Mouse (Mus musculus): ENCODE measurements at regions not wholly inside any gene's neighbourhood (a gene's known extent, or its start where the extent isn't known, plus 50 kb on each side); places are given as distances from the start of the nearest gene placed in this dataset.
"Not testable (repeated sequence)": the region's sequence is repeated elsewhere in the genome, so short reads cannot be mapped to it uniquely, and the experiment has no call there.

DNA sequence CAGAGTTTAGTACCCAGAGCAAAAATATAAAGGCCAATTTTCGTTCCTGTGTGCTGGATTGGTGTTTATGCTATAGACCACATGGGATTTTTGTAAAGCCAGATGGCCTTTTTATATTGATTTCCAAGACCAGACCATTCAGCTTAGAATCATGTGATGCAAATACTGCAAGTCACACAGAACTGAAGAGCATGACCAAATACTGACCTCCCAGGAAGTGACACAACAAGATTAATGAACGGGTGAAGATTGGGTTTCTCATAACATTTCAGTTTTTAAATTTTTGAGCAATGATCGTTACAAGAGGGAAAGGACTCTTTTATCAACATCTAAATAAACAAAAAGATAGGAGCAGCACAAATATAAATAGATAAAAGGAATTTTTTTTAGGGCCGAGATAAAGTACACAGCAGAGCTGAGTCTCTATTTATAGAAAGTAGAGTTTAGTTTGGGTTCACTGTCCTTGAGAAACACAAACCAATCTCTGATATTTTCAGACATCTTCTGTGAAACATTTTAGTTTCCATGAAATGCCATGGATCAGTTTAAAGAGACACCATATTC, 105.7 kb upstream of the Tars start:
- DNase-seq (ENCODE audit: low spot score), result no peak
- intact Hi-C loops (cut with DNase I), result no loop called here

DNA sequence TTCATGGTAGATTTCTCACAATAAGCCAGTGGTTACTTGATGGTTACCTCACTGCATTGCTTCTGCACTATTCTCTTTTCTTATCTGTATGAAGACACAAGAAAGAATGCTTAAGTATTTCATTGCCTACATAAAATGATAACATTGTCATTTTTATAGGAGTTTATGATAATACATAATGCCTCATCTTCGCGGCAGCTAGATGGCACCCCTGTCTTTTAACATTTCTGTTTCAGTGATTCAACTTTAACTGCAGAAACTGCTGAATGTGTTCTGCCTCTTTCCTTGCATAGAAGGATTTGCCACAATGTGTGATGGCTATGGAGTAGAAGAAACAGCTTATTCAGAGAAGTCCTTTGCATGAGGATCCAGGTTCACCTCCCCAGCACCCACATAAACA, 97.0 kb upstream of the Tars start:
- intact Hi-C loops (cut with DNase I), result no loop called here

DNA sequence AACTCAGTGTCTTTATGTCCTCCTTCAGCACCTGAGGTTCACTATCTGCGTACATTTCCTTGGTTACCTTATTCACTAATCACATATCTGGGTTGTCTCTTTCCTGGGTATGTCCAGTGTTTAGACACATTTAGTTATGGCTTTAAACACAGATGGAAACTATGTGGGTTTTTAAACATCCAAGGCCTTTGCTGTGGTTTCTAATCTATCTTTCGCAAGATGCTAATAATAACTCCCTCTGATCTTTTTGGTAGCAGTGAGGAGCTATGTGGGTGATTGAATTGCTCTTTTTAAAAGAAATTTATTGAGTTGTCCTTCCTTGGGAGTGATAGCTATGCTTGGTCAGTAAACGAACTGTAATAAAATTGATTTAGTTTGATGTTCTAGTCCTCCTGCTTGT, 89.7 kb upstream of the Tars start:
- intact Hi-C loops (cut with DNase I), result no loop called here
- DNase-seq (ENCODE audit: low spot score), result no peak

More for the DNA sequence above, 97.0 kb upstream of the Tars start:
- DNase-seq (ENCODE audit: low spot score), result no peak

DNA sequence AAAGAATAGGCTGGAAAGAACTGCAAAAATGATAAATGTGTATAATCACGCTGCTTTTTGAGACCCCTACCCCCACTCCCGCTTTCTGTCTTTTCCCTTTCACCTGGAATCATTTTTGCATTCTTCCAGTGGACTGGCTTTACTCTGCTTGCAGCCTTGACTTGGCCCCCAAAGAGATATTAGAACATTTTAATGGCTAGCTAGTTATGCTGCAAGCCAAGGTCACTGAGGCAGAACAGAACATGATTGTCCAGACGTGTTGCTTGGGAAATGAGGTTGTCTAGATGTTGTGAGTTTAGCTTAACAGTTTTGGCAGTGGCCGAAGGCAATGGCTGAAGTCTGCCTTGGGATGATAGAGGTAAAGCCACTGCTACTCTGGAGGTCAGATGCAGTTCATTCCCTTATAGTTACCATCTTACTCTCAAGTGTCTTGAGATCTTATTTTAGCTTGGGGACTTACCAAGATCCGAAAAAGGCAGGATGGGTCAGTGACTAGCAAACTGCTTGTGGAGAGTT, 87.9 kb upstream of the Tars start:
- intact Hi-C loops (cut with DNase I), result no loop called here
- DNase-seq (ENCODE audit: low spot score), result no peak

DNA sequence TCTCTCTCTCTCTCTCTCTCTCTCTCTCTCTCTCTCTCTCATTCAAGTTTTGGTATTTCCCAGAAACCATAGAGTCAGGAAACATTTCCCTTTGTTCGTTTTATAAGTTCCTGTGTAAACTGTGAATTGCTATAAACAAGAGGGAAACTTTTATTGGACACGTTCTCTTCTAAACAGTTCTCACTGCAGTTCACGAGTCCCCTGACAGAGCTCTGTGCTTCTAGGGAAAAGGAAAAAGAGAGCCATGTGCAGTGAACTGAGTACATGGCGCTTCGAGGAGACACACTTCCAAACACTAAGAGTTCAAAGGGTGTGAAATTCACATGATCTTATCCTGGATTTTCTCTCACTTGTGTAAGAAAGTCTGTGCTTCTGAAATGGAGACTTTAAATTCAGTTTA, 84.5 kb upstream of the Tars start:
- intact Hi-C loops (cut with DNase I), result no loop called here

GRCm38 (mm10) chr15:11479166-11479944, 79.9 kb upstream of the Tars start:
- intact Hi-C loops (cut with DNase I), result no loop called here
- DNase-seq (ENCODE audit: low spot score), result no peak

More for the DNA sequence above, 84.5 kb upstream of the Tars start:
- no peak for DNase-seq (ENCODE audit: low spot score)

DNA sequence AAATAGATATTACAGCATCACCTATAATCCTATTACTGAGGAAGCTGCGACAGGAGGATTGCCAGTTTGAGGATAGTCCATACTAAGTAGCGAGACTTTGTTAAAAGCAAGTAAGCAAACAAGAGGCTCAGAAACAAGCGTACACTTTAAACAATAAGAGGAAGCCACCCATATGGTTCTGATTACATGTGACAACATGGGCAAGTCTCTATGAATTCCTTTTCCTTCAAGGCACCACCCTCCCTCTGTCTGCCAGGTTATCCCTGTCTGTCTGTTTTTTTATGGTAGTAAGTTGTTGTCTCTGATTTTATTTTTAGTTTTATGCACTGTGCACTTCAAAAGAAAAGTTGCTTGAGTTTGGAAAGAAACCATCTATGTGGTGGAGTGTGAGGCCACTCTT, 76.8 kb upstream of the Tars start:
- no peak for DNase-seq (ENCODE audit: low spot score)

GRCm38 (mm10) chr15:11463341-11463740, 63.9 kb upstream of the Tars start:
- no peak for DNase-seq (ENCODE audit: low spot score)
- intact Hi-C loops (cut with DNase I), result no loop called here

More for the DNA sequence above, 76.8 kb upstream of the Tars start:
- intact Hi-C loops (cut with DNase I), result no loop called here

DNA sequence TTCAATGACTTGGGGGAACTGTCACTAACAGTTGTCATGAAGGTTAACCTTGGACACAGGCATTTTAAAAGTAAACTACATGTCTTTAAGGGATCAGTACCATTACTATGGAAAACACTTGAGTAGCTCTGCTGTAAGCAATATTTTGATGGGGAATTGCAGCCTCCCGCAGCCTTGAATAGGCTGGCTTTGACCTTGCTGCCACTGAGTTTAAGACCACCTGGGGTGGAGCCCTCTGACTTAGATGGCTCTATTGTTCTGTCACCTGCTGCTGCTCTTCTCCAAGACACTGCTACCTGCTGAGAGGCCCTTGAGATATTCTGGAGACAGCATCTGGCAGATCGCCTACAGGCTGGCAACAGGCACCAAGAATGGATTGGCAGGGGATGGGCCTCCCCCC, 62.1 kb upstream of the Tars start:
- intact Hi-C loops (cut with DNase I), result not testable (repeated sequence)

GRCm38 (mm10) chr15:11459306-11459705, 59.8 kb upstream of the Tars start:
- intact Hi-C loops (cut with DNase I), result no loop called here
- no peak for DNase-seq (ENCODE audit: low spot score)

More for the DNA sequence above, 62.1 kb upstream of the Tars start:
- not testable (repeated sequence) for DNase-seq (ENCODE audit: low spot score)

GRCm38 (mm10) chr15:11457278-11457677, 57.8 kb upstream of the Tars start:
- intact Hi-C loops (cut with DNase I), result no loop called here
- no peak for DNase-seq (ENCODE audit: low spot score)

DNA sequence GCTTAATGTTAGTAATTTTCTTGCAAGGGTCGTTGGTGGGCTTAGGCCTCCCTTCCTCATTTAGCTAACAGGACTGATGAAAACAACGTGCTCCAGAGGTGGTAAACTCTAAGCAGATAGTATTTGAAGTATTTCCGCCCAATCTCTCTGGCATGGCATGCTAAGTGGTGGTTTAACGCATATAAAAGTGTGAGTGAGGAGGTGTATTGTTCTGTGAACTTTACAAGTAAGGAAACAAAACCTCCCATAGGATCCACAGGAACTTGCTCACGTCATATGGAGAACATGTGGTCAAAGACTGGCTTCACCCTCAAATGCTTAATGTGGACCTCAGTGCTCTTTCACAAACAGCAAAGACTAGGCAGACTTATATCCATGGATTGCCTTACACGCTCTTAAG, 56.5 kb upstream of the Tars start:
- DNase-seq (ENCODE audit: low spot score), result no peak
- intact Hi-C loops (cut with DNase I), result no loop called here

DNA sequence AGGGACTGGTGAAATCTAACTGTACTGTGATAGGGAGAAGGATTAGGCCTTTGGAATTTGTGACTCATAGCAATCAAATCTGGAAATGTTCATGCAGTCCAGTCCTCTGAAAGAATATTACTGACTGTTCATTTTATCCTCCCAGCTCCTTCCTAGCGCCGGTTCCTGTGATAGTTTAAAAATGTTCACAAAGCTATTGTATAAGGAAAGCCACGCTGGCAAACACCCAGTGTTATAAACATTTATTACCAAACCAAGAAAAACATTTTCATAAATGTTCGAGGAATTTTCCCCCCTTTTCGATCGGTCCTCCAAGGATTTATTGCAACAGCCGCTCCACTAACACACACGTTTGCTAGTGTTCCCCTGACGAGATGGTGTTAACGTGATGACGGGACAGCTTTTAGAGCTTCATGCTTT, 55.9 kb upstream of the Tars start:
- intact Hi-C loops (cut with DNase I), result no loop called here
- no peak for DNase-seq (ENCODE audit: low spot score)

DNA sequence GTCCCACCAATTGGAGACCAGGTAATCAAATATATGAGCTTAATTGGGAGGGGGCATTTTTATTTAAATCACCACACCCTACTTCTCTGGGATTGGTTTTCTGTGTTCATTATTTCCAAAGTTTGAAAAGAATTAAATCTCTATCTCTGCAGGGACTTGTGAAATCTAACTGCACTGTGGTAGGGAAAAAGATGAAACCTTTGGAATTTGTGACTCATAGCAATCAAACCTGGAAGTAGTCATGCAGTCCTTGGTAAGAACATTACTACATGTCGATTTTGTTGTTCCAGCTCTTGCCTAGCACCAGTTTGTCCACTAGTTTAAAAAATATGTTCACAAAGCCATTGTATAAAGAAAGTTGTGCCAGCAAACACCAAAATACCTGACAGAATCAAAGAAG, 54.5 kb upstream of the Tars start:
- intact Hi-C loops (cut with DNase I), result no loop called here
- DNase-seq (ENCODE audit: low spot score), result no peak

- DNase-seq (ENCODE audit: low spot score), result no peak
- intact Hi-C loops (cut with DNase I), result no loop called here
These were observed 52.2 kb upstream of the Tars start for GRCm38 (mm10) chr15:11451635-11452034.

All from heart, postnatal 25 days (tissue).